Mouse (Mus musculus): ENCODE data around the gene Gprc5b. TPM values are rescaled to one million over a fixed set of nuclear protein-coding genes. Genes with fewer than 3 reads are reported as not detected.

Gene Gprc5b
- polyA plus RNA-seq, 1 experiment from 2014 or later = 7.4 TPM

GRCm38 (mm10) chr7:118944884-118945283 is 50.1 kb downstream of the Gprc5b start:
- Histone ChIP-seq H3K9ac (no peak overlapping the region), H3K4me2 (no peak overlapping the region), H3K27me3 (no peaks in the 10 kb centered on the region), H3K4me1 (no peaks in the 10 kb centered on the region), H3K27ac (no peak overlapping the region), H3K36me3 (no peaks in the 10 kb centered on the region), H3K4me3 (no peak overlapping the region), H3K9me3 (no peaks in the 10 kb centered on the region)
- WGBS = 17% methylated on average over 2 of the region's 2 CpGs
- ATAC-seq (ENCODE audit: insufficient number of reproducible peaks, low FRiP score, low TSS enrichment, low read depth) = no peak

DNA sequence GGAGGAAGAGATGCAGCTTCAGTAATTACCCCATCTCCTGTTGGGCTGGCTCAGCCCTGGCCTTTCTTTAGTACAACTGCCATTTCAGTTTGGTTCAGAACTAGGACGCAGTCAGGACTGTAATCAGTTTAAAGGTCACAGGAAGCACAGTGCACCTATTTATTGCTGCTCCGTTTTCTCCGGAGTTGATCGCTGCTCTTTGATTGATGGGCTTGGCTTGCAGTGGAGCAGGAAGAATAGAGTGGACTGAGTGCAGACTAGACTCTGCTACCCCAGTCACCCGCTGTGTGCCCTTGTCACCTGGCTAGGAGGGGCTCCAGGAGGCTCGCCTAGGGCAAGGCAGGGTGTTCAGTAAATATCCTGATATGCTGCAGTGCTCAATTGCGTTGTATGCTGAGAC is 51.8 kb downstream of the Gprc5b start:
- Histone ChIP-seq H3K27me3 (no peaks in the 10 kb centered on the region), H3K9me3 (no peaks in the 10 kb centered on the region), H3K9ac (no peak overlapping the region), H3K27ac (no peak overlapping the region), H3K4me1 (no peaks in the 10 kb centered on the region), H3K36me3 (no peaks in the 10 kb centered on the region), H3K4me3 (no peak overlapping the region), H3K4me2 (no peak overlapping the region)
- ATAC-seq (ENCODE audit: insufficient number of reproducible peaks, low FRiP score, low TSS enrichment, low read depth) = no peak
- WGBS = 38% methylated on average over 7 of the region's 7 CpGs

DNA sequence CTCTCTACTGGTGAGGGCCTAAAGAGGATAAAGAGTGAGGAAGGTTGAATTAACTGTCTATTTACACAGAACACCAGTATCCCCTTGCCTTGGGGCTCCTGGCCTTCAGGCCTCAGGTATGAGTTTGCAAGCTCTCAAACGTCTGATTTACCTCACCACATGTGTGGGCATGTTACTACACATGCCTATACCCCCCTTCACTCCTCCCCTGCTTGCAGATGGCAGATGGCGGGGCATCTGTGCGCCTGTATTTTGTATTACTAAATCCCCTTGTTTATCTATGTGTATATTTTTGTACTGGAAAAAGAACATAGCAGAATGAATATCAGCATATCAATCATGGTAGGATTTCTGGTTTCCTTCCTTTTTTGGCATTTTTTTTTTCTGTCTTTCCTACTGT is 52.7 kb downstream of the Gprc5b start:
- Histone ChIP-seq H3K4me1 (no peaks in the 10 kb centered on the region), H3K36me3 (no peaks in the 10 kb centered on the region), H3K27ac (no peak overlapping the region), H3K4me3 (no peak overlapping the region), H3K9me3 (no peaks in the 10 kb centered on the region), H3K9ac (no peak overlapping the region), H3K27me3 (no peaks in the 10 kb centered on the region), H3K4me2 (no peak overlapping the region)
- no peak for ATAC-seq (ENCODE audit: insufficient number of reproducible peaks, low FRiP score, low TSS enrichment, low read depth)
- 64% methylated on average over 3 of the region's 3 CpGs for WGBS

GRCm38 (mm10) chr7:118937469-118938387 is 57.3 kb downstream of the Gprc5b start:
- no peaks in the 10 kb centered on the region for H3K27me3 ChIP-seq
- no peak overlapping the region for H3K4me2 ChIP-seq
- H3K4me3 ChIP-seq = no peak overlapping the region
- ATAC-seq (ENCODE audit: insufficient number of reproducible peaks, low FRiP score, low TSS enrichment, low read depth) = no peak
- whole genome bisulfite sequencing = 71% methylated on average over 11 of the region's 11 CpGs
- H3K4me1 ChIP-seq = no peaks in the 10 kb centered on the region
- no peak overlapping the region for H3K27ac ChIP-seq
- H3K36me3 ChIP-seq = no peaks in the 10 kb centered on the region
- no peaks in the 10 kb centered on the region for H3K9me3 ChIP-seq
- no peak overlapping the region for H3K9ac ChIP-seq

GRCm38 (mm10) chr7:118936844-118937243 is 58.2 kb downstream of the Gprc5b start:
- H3K36me3 ChIP-seq = no peaks in the 10 kb centered on the region
- no peaks in the 10 kb centered on the region for H3K9me3 ChIP-seq
- H3K4me1 ChIP-seq = no peaks in the 10 kb centered on the region
- no peak overlapping the region for H3K4me3 ChIP-seq
- no peaks in the 10 kb centered on the region for H3K27me3 ChIP-seq
- WGBS = 49% methylated on average over 4 of the region's 4 CpGs
- no peak overlapping the region for H3K4me2 ChIP-seq
- no peak overlapping the region for H3K27ac ChIP-seq
- no peak for ATAC-seq (ENCODE audit: insufficient number of reproducible peaks, low FRiP score, low TSS enrichment, low read depth)
- H3K9ac ChIP-seq = no peak overlapping the region

DNA sequence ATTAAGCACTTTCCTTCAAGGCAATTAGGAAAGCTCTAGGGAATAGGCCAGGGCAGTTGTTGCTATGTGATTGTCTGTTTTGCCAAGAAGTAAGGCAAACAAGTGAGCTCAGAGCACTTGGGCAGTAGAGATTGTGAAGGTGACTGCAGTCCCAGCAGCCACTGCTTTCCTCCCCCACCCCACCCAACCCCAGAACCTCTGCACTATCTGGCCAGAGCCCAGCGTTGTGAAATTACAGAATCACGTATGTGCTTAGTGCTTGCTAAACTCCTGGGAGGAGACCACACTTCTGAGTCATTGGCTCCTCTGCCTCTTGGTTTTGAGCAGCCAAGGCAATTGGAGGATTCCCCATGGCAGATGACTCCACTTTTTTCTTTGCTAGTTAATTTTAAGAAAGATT is 59.7 kb downstream of the Gprc5b start:
- WGBS = 46% methylated on average over 2 of the region's 2 CpGs
- H3K4me3 ChIP-seq = no peak overlapping the region
- H3K27ac ChIP-seq = no peak overlapping the region
- peaks cover 2% of the 10 kb centered on the region; the same call in 1 of the 2 replicates for H3K4me1 ChIP-seq
- no peak for ATAC-seq (ENCODE audit: insufficient number of reproducible peaks, low FRiP score, low TSS enrichment, low read depth)
- no peaks in the 10 kb centered on the region for H3K36me3 ChIP-seq
- H3K4me2 ChIP-seq = no peak overlapping the region
- H3K27me3 ChIP-seq = no peaks in the 10 kb centered on the region
- H3K9ac ChIP-seq = no peak overlapping the region
- no peaks in the 10 kb centered on the region for H3K9me3 ChIP-seq

DNA sequence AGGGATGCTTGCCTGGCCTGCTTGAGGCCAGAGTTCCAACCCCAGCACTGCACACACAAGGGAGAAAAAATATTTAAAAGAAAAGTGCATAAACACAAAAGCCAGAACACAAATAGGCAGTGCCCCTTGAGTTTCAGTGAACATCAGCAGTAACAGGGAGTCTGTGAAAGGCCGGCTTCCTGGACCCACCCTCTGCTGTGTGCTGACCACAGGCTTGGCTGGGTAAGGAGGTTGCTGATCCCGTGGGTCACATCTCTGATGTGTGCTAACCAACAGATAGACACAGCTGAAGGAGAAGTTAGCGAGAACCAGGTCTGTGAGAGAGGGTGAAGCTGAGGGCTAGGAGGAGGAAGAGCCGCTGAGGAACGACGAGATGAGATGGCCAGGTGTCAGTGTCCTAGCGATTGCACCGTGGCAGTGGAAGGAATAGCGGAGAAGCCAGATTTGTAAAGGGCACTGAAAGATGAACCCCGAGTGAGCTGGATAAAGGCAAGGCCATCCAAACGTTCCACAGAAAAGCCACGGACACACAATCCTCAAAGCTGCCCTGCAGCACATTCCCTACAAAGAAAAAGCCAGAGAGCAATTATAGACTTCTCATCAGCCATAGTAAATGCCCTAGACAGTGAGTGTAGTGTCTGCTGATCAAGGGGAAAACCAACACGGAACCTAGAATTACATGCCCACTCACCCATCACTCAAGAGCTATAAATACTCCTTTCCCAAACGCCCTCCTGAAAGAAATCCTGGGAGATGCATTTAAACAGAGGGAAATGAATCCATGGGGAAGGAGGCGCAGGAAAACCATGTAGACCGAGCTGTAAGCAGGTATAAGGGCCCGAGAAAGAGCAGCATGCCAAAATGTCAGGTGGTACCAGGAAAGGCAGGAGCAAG is 63.3 kb downstream of the Gprc5b start:
- WGBS = 72% methylated on average over 17 of the region's 17 CpGs
- no peak for ATAC-seq (ENCODE audit: insufficient number of reproducible peaks, low FRiP score, low TSS enrichment, low read depth)
- no peak overlapping the region for H3K4me3 ChIP-seq

DNA sequence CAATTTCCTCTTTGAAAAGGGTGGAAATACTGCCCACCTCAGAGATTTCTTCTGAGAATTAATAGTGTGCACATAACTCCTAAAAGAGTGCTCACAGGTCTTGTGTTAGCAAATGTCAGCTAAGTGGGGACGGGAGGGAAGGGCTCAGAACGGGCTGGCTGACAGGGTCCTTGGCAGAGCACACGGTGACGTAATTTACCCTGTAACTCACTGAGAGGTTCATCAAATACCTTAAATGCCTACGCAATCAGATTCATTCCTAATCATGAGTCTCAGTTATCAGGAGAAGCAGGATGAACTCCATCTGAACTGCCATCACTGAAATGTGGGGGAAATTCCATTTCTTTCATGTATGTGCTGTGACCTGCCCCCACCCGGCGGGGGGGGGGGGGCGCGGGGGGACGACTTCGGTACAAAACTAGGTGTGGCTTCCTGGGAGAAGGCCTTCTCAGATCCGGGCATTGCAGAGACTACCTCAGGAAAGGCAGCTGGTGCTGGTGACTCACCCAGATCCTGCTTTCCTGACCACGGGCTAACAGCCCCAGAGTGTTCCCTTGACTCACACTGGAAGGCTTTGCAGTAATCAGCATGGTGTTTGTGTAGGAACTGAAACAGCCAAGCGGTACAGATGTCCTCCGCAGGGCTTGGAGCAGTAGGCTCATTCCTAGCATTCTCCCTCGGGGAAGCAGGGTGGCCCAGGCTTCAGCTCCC is 65.3 kb downstream of the Gprc5b start:
- peaks cover 18% of the 10 kb centered on the region for H3K4me1 ChIP-seq
- 19% methylated on average over 16 of the region's 16 CpGs for WGBS
- ATAC-seq (ENCODE audit: insufficient number of reproducible peaks, low FRiP score, low TSS enrichment, low read depth) = peak; percentile 48; the same call in 1 of the 2 replicates
- H3K4me3 ChIP-seq = no peak overlapping the region
- no peaks in the 10 kb centered on the region for H3K36me3 ChIP-seq
- H3K9ac ChIP-seq = no peak overlapping the region
- no peaks in the 10 kb centered on the region for H3K27me3 ChIP-seq
- H3K4me2 ChIP-seq = no peak overlapping the region
- H3K9me3 ChIP-seq = no peaks in the 10 kb centered on the region
- peak overlapping the region; percentile 60 for H3K27ac ChIP-seq

More for the DNA sequence above, 63.3 kb downstream of the Gprc5b start:
- Histone ChIP-seq H3K4me1 (peaks cover 18% of the 10 kb centered on the region), H3K9ac (no peak overlapping the region), H3K4me2 (no peak overlapping the region), H3K27ac (no peak overlapping the region), H3K27me3 (no peaks in the 10 kb centered on the region), H3K9me3 (no peaks in the 10 kb centered on the region), H3K36me3 (no peaks in the 10 kb centered on the region)

GRCm38 (mm10) chr7:118928916-118929315 is 66.1 kb downstream of the Gprc5b start:
- WGBS = 68% methylated on average over 8 of the region's 8 CpGs
- ATAC-seq (ENCODE audit: insufficient number of reproducible peaks, low FRiP score, low TSS enrichment, low read depth) = no peak

DNA sequence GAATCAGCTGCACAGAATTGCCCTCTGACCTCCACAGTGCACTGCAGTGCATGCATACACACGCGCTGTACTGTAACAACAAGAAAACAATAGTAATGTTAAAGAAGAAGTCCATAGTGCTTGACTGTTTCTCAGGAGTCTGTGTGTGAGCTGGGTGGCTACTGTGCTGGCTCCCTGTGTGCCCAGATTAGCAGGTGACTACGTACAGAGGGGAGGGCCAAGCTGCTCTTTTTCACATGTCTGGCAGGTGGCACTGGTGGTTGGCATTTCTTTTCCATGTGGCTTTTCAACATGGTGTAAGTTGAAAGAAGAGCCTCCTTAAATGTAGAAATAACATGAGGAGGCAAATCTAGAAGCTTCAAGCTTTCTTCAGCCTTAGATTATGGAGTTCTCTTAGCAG is 66.7 kb downstream of the Gprc5b start:
- Histone ChIP-seq H3K9me3 (no peaks in the 10 kb centered on the region), H3K4me1 (peaks cover 18% of the 10 kb centered on the region), H3K27ac (no peak overlapping the region), H3K4me3 (no peak overlapping the region), H3K9ac (no peak overlapping the region), H3K36me3 (no peaks in the 10 kb centered on the region), H3K27me3 (no peaks in the 10 kb centered on the region), H3K4me2 (no peak overlapping the region)
- WGBS = 87% methylated on average over 3 of the region's 3 CpGs
- no peak for ATAC-seq (ENCODE audit: insufficient number of reproducible peaks, low FRiP score, low TSS enrichment, low read depth)

More at GRCm38 (mm10) chr7:118928916-118929315, 66.1 kb downstream of the Gprc5b start:
- H3K4me3 ChIP-seq = no peak overlapping the region
- no peak overlapping the region for H3K9ac ChIP-seq
- no peaks in the 10 kb centered on the region for H3K36me3 ChIP-seq
- H3K27me3 ChIP-seq = no peaks in the 10 kb centered on the region
- H3K4me2 ChIP-seq = no peak overlapping the region
- H3K27ac ChIP-seq = no peak overlapping the region
- no peaks in the 10 kb centered on the region for H3K9me3 ChIP-seq
- H3K4me1 ChIP-seq = peaks cover 18% of the 10 kb centered on the region

DNA sequence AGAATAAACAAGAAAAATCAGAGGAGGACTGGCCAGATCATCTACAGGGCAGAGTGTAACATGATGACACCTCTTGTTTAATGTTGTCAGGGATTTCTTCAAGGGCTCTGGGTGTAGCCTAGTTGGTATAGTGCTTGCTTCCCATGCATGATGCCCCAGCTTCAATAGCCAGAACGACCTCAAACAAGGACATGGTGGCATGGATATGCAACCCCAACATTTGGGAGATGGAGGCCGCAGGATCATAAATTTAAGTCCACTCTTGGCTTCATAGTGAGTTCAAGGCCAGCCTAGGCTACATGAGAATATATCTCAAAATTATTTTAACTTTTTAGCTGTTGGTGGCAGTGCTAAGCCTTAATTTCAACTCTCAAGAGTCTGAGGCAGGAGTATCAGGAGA is 67.7 kb downstream of the Gprc5b start:
- Histone ChIP-seq H3K4me3 (no peak overlapping the region), H3K4me2 (no peak overlapping the region), H3K9me3 (no peaks in the 10 kb centered on the region), H3K27ac (no peak overlapping the region), H3K4me1 (peaks cover 18% of the 10 kb centered on the region), H3K36me3 (no peaks in the 10 kb centered on the region), H3K9ac (no peak overlapping the region), H3K27me3 (no peaks in the 10 kb centered on the region)
- no peak for ATAC-seq (ENCODE audit: insufficient number of reproducible peaks, low FRiP score, low TSS enrichment, low read depth)
- 89% methylated on average over 2 of the region's 2 CpGs for WGBS
